Mouse (Mus musculus) myocyte (in vitro differentiated cells): ENCODE results near the gene Tmem256.

Experiments
- MAX ChIP-seq: IDR thresholded peaks from one replicate; pipeline ENCODE4 v1.6.1; 2011; ENCODE audit warnings: low read depth, mild to moderate bottlenecking, control low read depth
- POLR2AphosphoS2 ChIP-seq: IDR thresholded peaks from one replicate; pipeline ENCODE4 v1.6.1; 2011; ENCODE audit warnings: low read depth, control low read depth; ENCODE audit not compliant: insufficient read length

DNA sequence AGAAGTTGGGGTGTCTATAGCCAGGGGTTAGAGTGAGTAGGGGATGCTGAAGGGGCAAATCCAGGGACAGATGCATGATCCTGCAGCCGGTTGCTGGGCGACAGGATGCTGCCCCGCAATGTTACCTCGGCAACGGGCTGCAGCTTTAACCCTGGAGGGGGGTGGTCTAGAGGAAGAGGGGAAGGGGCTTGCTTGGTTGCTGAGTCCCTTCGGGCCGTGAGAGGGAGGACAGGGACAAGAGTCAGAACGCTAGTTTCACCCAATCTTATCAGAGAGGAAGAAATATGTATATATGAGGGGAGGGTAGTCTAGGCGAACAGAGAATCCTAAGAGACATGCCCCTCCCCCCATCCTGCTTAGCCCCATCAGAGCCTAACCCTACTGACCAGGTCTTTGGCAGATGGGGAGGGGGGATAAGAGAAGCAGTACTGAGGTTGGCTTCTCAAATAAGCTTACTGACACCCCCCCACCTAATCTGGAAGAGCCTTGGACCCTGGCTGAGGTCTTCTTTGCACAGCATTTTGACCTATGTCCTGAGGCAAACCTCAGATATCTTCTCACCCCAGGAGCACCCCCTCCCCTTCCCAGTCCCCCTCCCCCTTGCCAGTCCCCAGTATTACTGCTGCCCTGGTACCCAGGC lies 2.9 kb upstream of the Tmem256 start:
- TF ChIP-seq MAX (no peak), POLR2AphosphoS2 (no peak)
